Mouse (Mus musculus) embryonic facial prominence, embryonic 15.5 days (tissue): ENCODE results near the gene Arl11. TPM values are rescaled to one million over a fixed set of nuclear protein-coding genes. Genes with fewer than 3 reads are reported as not detected.

ENCODE experiments used
- ATAC-seq: fragments of 200-750 bp; cut with Nextera tagmentation; 2 replicates; pipeline ENCODE4 v1.8.0; 2017; ENCODE audit warnings: low read depth, moderate TSS enrichment; ENCODE audit not compliant: insufficient number of reproducible peaks, low FRiP score, low TSS enrichment
- H3K27ac ChIP-seq: fragments of 300-500 bp; sonication (generic); replicated peaks from 2 replicates; pipeline ENCODE4 v1.5.1; 2015; ENCODE audit warnings: mild to moderate bottlenecking, inconsistent platforms
- H3K27me3 ChIP-seq: fragments of 300-500 bp; sonication (generic); 2 replicates; pipeline ENCODE4 v1.6.1; 2015; ENCODE audit warnings: inconsistent platforms
- H3K36me3 ChIP-seq: fragments of 300-500 bp; sonication (generic); 2 replicates; pipeline ENCODE4 v1.6.1; 2015; ENCODE audit warnings: mild to moderate bottlenecking, inconsistent platforms
- H3K4me1 ChIP-seq: fragments of 300-500 bp; sonication (generic); 2 replicates; pipeline ENCODE4 v1.6.1; 2015; ENCODE audit warnings: inconsistent platforms
- H3K4me2 ChIP-seq: fragments of 300-500 bp; sonication (generic); replicated peaks from 2 replicates; pipeline ENCODE4 v1.6.1; 2015; ENCODE audit warnings: mild to moderate bottlenecking, inconsistent platforms
- H3K4me3 ChIP-seq: fragments of 300-500 bp; sonication (generic); replicated peaks from 2 replicates; pipeline ENCODE4 v1.5.1; 2015; ENCODE audit warnings: mild to moderate bottlenecking, inconsistent platforms
- H3K9ac ChIP-seq: fragments of 300-500 bp; sonication (generic); 2 replicates; pipeline ENCODE4 v1.6.1; 2015; ENCODE audit warnings: inconsistent platforms
- H3K9me3 ChIP-seq: fragments of 300-500 bp; sonication (generic); replicated peaks from 2 replicates; pipeline ENCODE4 v1.6.1; 2016; ENCODE audit warnings: inconsistent platforms
- WGBS: fragments of 180-500 bp; shearing (Covaris S2); methylation state at CpG from one replicate; pipeline ENCODE4 v1.1.7; 2015; 5-methylcytosine and 5-hydroxymethylcytosine counted together
- polyA plus RNA-seq: library from polyadenylated mRNA; unstranded; fragments of >200 nt; fragmentation: Nextera tagmentation; extraction: Ambion mirVana; gene quantifications from 2 replicates; pipeline ENCODE4 v1.2.1, GENCODE M21; 2015

The Arl11 gene
- 0.76 and 1.4 TPM in 2 replicates for polyA plus RNA-seq

DNA sequence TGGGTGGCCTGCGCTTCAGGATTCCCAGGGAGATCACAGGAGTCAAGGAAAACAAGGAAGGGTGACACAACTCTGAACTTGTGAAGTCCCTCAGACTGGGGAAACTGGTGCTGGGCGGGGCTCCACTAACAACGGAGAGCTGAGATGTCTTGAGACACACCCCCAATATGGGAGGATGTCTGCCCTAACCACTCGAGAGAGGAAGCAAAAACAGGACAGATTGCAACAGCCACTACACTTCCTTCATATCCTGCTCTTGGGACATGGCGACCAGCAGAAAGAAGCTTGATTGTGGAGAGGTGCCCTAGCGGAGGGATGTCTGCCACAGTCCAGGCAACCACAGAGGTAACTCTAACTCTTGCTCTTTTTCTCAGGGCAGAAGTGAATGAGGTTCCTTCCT, at the start of gene Arl11:
Arl11 (plus strand) TSS at position 161 of the 400 bp plus-strand sequence.
- no peak within 1 kb of the TSS for H3K9ac ChIP-seq
- WGBS = 56% methylated on average over 6 of the region's 6 CpGs
- no peak within 1 kb of the TSS for H3K27ac ChIP-seq
- no peaks in the 10 kb centered on the region for H3K36me3 ChIP-seq
- H3K9me3 ChIP-seq = no peaks in the 10 kb centered on the region
- peaks cover 12% of the 10 kb centered on the region for H3K4me1 ChIP-seq
- ATAC-seq = no peak
- no peak within 1 kb of the TSS for H3K4me3 ChIP-seq
- H3K27me3 ChIP-seq = no peaks in the 10 kb centered on the region
- no peak within 1 kb of the TSS for H3K4me2 ChIP-seq

GRCm38 (mm10) chr14:61267908-61268475, 41.6 kb upstream of the Arl11 start:
- Histone ChIP-seq H3K36me3 (no peaks in the 10 kb centered on the region), H3K9me3 (no peaks in the 10 kb centered on the region), H3K4me2 (no peak overlapping the region), H3K9ac (no peak overlapping the region), H3K4me1 (no peaks in the 10 kb centered on the region), H3K27me3 (peaks cover 21% of the 10 kb centered on the region), H3K4me3 (no peak overlapping the region), H3K27ac (no peak overlapping the region)
- WGBS = 66% methylated on average over 5 of the region's 5 CpGs
- no peak for ATAC-seq

- Histone ChIP-seq H3K4me3 (peak overlapping the region; percentile 26), H3K9me3 (no peaks in the 10 kb centered on the region), H3K27me3 (peaks cover 41% of the 10 kb centered on the region), H3K36me3 (no peaks in the 10 kb centered on the region), H3K27ac (no peak overlapping the region), H3K4me2 (peak overlapping the region; percentile 46), H3K4me1 (peaks cover 9% of the 10 kb centered on the region; the same call in 1 of the 2 replicates), H3K9ac (no peak overlapping the region)
- no peak for ATAC-seq
- WGBS = 9% methylated on average over 35 of the region's 38 CpGs
Observed at GRCm38 (mm10) chr14:61274414-61275198, 34.9 kb upstream of the Arl11 start.

GRCm38 (mm10) chr14:61277285-61277684, 32.3 kb upstream of the Arl11 start:
- Histone ChIP-seq H3K36me3 (no peaks in the 10 kb centered on the region), H3K9ac (no peak overlapping the region), H3K4me2 (no peak overlapping the region), H3K9me3 (no peaks in the 10 kb centered on the region), H3K4me3 (no peak overlapping the region), H3K27me3 (peaks cover 28% of the 10 kb centered on the region), H3K4me1 (peaks cover 9% of the 10 kb centered on the region; the same call in 1 of the 2 replicates), H3K27ac (no peak overlapping the region)
- no peak for ATAC-seq
- WGBS = 21% methylated on average over 1 of the region's 1 CpGs

DNA sequence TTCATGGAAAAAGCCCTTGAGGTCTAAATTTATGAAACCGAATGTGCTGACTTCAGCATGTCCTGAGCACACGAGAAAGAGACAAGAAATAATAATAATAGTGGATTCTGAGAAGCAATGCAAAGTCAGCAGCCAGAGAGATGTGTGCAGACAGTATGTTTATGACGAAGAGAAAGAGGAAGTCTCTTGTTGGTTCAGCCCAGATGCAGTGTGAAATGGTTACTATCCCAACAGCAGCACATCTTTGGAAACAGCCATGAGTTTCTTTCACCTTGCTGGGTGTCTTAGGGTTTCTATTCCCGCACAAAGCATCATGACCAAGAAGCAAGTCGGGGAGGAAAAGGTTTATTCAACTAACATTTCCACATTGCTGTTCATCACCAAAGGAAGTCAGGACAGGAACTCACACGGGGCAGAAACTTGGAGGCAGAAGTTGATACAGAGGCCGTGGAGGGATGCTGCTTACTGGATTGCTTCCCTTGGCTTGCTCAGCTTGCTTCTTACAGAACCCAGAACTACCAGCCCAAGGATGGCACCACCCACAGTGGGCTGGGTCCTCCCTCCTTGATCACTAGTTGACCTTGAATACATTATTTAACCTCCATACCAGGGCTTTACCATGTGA, 30.8 kb upstream of the Arl11 start:
- WGBS = 79% methylated on average over 7 of the region's 7 CpGs
- H3K4me2 ChIP-seq = no peak overlapping the region
- H3K9ac ChIP-seq = no peak overlapping the region

GRCm38 (mm10) chr14:61288606-61289286, 20.8 kb upstream of the Arl11 start:
- Histone ChIP-seq H3K4me2 (no peak overlapping the region), H3K4me1 (no peaks in the 10 kb centered on the region), H3K9me3 (no peaks in the 10 kb centered on the region), H3K36me3 (no peaks in the 10 kb centered on the region), H3K27ac (no peak overlapping the region), H3K27me3 (no peaks in the 10 kb centered on the region), H3K4me3 (no peak overlapping the region), H3K9ac (no peak overlapping the region)
- ATAC-seq = no peak
- 62% methylated on average over 19 of the region's 19 CpGs for WGBS

More for the DNA sequence above, 30.8 kb upstream of the Arl11 start:
- no peaks in the 10 kb centered on the region for H3K36me3 ChIP-seq
- no peaks in the 10 kb centered on the region for H3K9me3 ChIP-seq
- H3K27me3 ChIP-seq = peaks cover 19% of the 10 kb centered on the region
- peaks cover 9% of the 10 kb centered on the region; the same call in 1 of the 2 replicates for H3K4me1 ChIP-seq
- ATAC-seq = no peak
- no peak overlapping the region for H3K27ac ChIP-seq
- no peak overlapping the region for H3K4me3 ChIP-seq

GRCm38 (mm10) chr14:61290664-61291063, 18.9 kb upstream of the Arl11 start:
- Histone ChIP-seq H3K4me1 (0 out of 2 replicates have a peak, but pooled peaks cover 2% of the 10 kb centered on the region), H3K36me3 (no peaks in the 10 kb centered on the region), H3K27me3 (no peaks in the 10 kb centered on the region), H3K4me3 (no peak overlapping the region), H3K9ac (no peak overlapping the region), H3K27ac (no peak overlapping the region), H3K9me3 (no peaks in the 10 kb centered on the region), H3K4me2 (no peak overlapping the region)
- 39% methylated on average over 3 of the region's 3 CpGs for WGBS
- ATAC-seq = no peak

DNA sequence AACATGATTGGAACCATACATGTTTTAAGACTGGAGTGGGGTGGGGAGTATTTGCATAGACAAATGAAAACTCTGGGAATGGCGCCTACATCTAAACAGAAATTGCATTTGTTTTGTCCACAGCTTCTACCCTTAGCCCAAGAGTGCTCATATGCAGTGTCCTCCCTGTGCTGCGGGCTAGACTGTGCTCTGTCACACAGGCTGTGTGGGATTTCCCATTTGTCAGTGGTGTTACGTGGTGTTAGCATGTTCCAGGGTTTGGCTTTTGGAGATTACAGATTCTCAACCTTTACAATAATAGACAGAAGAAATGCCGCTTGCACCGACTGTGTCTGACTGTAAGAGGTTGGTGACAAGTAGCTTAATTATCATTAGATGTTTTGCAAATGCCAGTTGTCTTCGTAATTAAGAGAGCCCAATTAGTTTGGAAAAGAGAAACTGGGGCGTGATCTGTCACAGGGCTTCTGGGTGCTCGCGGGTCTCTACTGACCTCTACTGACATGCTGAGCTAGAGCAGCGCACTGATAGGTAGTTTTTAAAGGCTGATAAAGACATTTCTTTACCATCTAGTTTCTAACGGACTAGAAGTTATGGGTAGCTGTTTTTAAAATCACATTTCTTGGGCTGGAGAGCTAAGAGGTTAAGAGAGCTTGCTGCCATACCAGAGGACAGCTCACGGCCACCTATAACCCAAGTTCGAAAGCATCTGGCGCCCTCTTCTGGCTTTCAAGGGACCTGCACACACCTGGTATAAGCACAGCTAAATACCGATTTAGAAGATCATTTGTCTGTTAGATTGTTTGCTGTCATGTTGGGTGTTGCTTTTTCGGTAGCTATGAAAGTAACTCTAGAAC, 15.4 kb upstream of the Arl11 start:
- H3K36me3 ChIP-seq = no peaks in the 10 kb centered on the region
- no peaks in the 10 kb centered on the region for H3K27me3 ChIP-seq
- H3K4me2 ChIP-seq = peak overlapping the region; percentile 27; the same call in 1 of the 2 replicates
- no peaks in the 10 kb centered on the region for H3K9me3 ChIP-seq
- no peak overlapping the region for H3K9ac ChIP-seq
- no peak for ATAC-seq
- 46% methylated on average over 16 of the region's 16 CpGs for WGBS
- H3K4me3 ChIP-seq = no peak overlapping the region
- 0 out of 2 replicates have a peak, but pooled peaks cover 2% of the 10 kb centered on the region for H3K4me1 ChIP-seq
- no peak overlapping the region for H3K27ac ChIP-seq

DNA sequence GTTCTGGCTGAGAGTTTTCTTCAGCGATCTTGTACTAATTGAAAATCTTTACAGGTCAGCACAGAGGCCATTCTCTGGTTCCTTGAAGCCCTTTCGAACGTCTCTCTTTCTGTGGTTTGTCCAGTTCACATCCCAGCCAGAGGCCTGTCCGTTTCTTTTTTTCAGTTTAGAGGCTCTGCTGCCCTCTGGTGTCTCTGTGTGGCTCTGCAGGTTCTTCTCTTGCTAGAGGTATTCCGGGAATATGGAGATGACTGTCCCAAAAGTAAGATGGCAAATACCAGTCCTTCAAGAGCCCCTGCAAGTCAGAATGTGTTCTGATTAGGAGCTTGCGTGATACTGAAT, 14.8 kb upstream of the Arl11 start:
- Histone ChIP-seq H3K9me3 (no peaks in the 10 kb centered on the region), H3K4me3 (no peak overlapping the region), H3K27me3 (no peaks in the 10 kb centered on the region), H3K27ac (no peak overlapping the region), H3K9ac (no peak overlapping the region), H3K4me2 (peak overlapping the region; percentile 27; the same call in 1 of the 2 replicates), H3K36me3 (no peaks in the 10 kb centered on the region), H3K4me1 (0 out of 2 replicates have a peak, but pooled peaks cover 2% of the 10 kb centered on the region)
- WGBS = 11% methylated on average over 6 of the region's 6 CpGs
- ATAC-seq = no peak

GRCm38 (mm10) chr14:61299810-61300209, 9.7 kb upstream of the Arl11 start:
- 75% methylated on average over 6 of the region's 6 CpGs for WGBS
- no peak overlapping the region for H3K4me3 ChIP-seq
- H3K9me3 ChIP-seq = no peaks in the 10 kb centered on the region
- no peak for ATAC-seq
- H3K27me3 ChIP-seq = no peaks in the 10 kb centered on the region
- H3K4me2 ChIP-seq = no peak overlapping the region
- H3K4me1 ChIP-seq = no peaks in the 10 kb centered on the region
- no peak overlapping the region for H3K9ac ChIP-seq
- H3K27ac ChIP-seq = no peak overlapping the region
- no peaks in the 10 kb centered on the region for H3K36me3 ChIP-seq
